Mouse (Mus musculus) heart, embryonic 11.5 days (tissue): ENCODE data around the gene Zfp423. TPM values are rescaled to one million over a fixed set of nuclear protein-coding genes. Genes with fewer than 3 reads are reported as not detected.

Experiments used
- ATAC-seq: fragments of 200-750 bp; cut with Nextera tagmentation; replicated peaks from 2 replicates; pipeline ENCODE4 v1.8.0; 2017; ENCODE audit warnings: moderate library complexity; ENCODE audit not compliant: insufficient number of reproducible peaks, low FRiP score, low TSS enrichment
- H3K27ac ChIP-seq: fragments of 300-500 bp; sonication (generic); 2 replicates; pipeline ENCODE4 v1.5.1; 2014; ENCODE audit warnings: mild to moderate bottlenecking, low read depth, low read length
- H3K27me3 ChIP-seq: fragments of 300-500 bp; sonication (generic); 2 replicates; pipeline ENCODE4 v1.6.1; 2014; ENCODE audit warnings: mild to moderate bottlenecking, low read length, mixed read lengths; ENCODE audit not compliant: control insufficient read depth, insufficient read depth
- H3K36me3 ChIP-seq: fragments of 300-500 bp; sonication (generic); 2 replicates; pipeline ENCODE4 v1.6.1; 2014; ENCODE audit warnings: mild to moderate bottlenecking, low read length, moderate library complexity, mixed read lengths; ENCODE audit not compliant: control insufficient read depth, insufficient read depth
- H3K4me1 ChIP-seq: fragments of 300-500 bp; sonication (generic); 2 replicates; pipeline ENCODE4 v1.6.1; 2014; ENCODE audit warnings: low read length; ENCODE audit not compliant: control insufficient read depth, insufficient read depth
- H3K4me2 ChIP-seq: fragments of 300-500 bp; sonication (generic); 2 replicates; pipeline ENCODE4 v1.6.1; 2014; ENCODE audit warnings: mild to moderate bottlenecking, moderate library complexity
- H3K4me3 ChIP-seq: fragments of 300-500 bp; sonication (generic); 2 replicates; pipeline ENCODE4 v1.5.1; 2014; ENCODE audit warnings: low read depth, low read length
- H3K9ac ChIP-seq: fragments of 300-500 bp; sonication (generic); 2 replicates; pipeline ENCODE4 v1.6.1; 2014; ENCODE audit warnings: mild to moderate bottlenecking, low read depth, low read length, moderate library complexity
- H3K9me3 ChIP-seq: fragments of 300-500 bp; sonication (generic); replicated peaks from 2 replicates; pipeline ENCODE4 v1.6.1; 2016; ENCODE audit warnings: low read length; ENCODE audit not compliant: control insufficient read depth
- WGBS: fragments of 180-500 bp; shearing (Covaris S2); extraction: QIAGEN DNeasy Blood & Tissue Kit; methylation state at CpG from one replicate; pipeline ENCODE4 v1.1.7; 2014; ENCODE audit not compliant: insufficient replicate concordance; 5-methylcytosine and 5-hydroxymethylcytosine counted together
- polyA plus RNA-seq: library from polyadenylated mRNA; unstranded; fragments of >200 nt; fragmentation: Nextera tagmentation; extraction: Ambion mirVana; gene quantifications from 2 replicates; pipeline ENCODE4 v1.2.1, GENCODE M21; 2014

The Zfp423 gene
- polyA plus RNA-seq, 1 experiment from 2014 or later, result 8.2 TPM

DNA sequence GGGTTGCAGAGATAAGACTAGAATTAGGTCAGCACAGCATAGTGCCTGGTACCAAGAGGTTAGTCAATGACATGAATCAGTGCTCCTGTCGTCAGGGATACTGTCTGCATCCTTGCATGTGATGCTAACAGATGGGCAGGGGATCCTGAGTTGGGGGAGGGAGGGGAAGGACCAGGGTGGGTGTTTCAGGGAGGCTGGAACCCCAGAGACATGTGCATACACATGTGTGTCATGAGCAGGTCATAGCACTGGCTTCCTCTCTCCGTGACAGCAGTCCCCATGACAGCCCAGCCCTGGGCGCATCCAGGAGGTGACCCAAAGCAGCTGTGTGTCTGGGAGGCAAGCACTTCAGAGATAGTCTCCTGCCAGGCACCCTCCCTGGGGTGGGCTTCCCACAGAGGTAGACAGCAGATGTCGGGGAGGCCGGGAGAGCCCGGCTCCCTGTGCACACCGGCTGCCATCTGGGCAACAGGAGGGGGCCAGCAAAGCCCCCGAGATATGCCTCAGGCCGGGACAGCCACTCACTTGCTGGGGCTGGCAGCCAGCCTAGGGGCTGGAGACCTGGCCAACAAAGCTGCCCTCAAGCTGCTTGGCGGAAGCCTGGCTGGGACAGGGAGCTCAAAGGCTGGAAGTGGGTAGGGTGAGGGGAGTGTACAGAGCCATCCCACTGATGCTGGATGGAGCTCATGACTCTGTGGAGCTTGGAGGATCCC is 272.3 kb downstream of the Zfp423 start:
- Histone ChIP-seq H3K27ac (no peak overlapping the region), H3K27me3 (peaks cover 9% of the 10 kb centered on the region; the same call in 1 of the 2 replicates), H3K9ac (no peak overlapping the region), H3K9me3 (no peaks in the 10 kb centered on the region), H3K4me1 (peaks cover 12% of the 10 kb centered on the region), H3K4me3 (no peak overlapping the region), H3K4me2 (no peak overlapping the region), H3K36me3 (no peaks in the 10 kb centered on the region; the same call in 1 of the 2 replicates)
- WGBS, result 58% methylated on average over 10 of the region's 10 CpGs
- ATAC-seq, result no peak

DNA sequence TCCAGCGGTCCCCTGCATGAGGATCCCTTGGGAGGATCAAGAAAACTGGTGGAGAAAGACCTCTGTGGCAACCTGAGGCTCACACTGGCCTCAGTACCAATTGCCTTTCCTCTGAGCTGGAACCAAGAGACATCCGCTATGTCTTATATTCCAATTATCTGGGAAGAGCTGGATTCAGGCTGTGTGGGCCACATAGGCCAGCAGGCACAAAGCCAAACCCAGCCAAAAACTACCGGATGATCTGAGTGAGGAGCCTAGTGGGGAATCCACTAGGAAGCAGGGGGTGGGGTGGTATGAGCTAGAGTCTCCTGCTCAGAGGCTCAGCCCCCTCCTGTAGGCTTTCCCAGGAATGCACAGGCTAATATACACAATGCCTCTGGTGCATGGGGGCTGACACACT is 273.4 kb downstream of the Zfp423 start:
- no peak for ATAC-seq
- no peak overlapping the region for H3K27ac ChIP-seq
- H3K4me2 ChIP-seq, result no peak overlapping the region
- no peaks in the 10 kb centered on the region for H3K9me3 ChIP-seq
- no peak overlapping the region for H3K4me3 ChIP-seq
- H3K36me3 ChIP-seq, result no peaks in the 10 kb centered on the region; the same call in 1 of the 2 replicates
- H3K27me3 ChIP-seq, result peaks cover 9% of the 10 kb centered on the region; the same call in 1 of the 2 replicates
- 89% methylated on average over 3 of the region's 3 CpGs for WGBS
- H3K4me1 ChIP-seq, result peaks cover 12% of the 10 kb centered on the region
- no peak overlapping the region for H3K9ac ChIP-seq

DNA sequence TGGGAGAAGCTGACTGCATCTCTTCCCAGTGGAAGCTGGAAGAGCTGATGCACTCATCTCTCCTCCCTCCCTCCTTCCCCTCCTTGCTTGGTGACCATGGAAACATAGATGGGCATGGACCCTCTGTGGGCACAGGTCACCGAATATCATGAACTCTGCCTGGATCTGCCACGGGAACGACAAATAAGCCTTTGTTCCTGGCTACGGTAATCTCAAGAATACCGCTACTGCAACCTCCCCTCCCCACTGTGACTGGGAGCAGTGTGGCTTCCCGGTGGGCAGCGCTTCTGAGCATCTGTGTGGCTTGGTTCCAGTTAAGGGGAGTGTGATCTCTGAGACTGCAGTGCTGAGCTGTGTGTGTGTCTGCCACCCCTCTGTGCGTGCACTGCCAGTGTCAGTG is 274.0 kb downstream of the Zfp423 start:
- ATAC-seq, result no peak
- Histone ChIP-seq H3K4me3 (no peak overlapping the region), H3K27ac (no peak overlapping the region), H3K4me2 (no peak overlapping the region), H3K9ac (no peak overlapping the region), H3K9me3 (no peaks in the 10 kb centered on the region), H3K36me3 (no peaks in the 10 kb centered on the region; the same call in 1 of the 2 replicates), H3K27me3 (peaks cover 9% of the 10 kb centered on the region; the same call in 1 of the 2 replicates), H3K4me1 (peaks cover 9% of the 10 kb centered on the region)
- 65% methylated on average over 8 of the region's 8 CpGs for WGBS

DNA sequence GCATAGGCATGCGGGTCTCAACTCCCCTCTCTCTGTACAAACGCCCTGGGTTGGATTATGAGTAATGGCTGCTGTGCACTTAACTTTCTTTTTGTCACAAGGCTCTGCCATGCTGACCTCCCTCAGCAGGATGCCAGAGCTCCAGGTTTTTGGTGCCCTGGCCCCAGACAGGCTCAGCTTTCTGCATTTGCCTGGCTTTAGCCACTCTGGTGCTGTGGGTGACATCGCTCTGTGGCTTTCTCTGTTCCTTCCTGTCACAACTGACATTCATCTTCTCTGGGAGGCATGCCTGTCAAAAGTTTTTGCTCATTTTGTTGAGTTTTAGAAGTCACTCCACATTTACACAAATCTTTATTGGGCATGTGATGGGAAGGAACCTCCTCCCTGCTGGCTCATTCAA is 277.3 kb downstream of the Zfp423 start:
- no peak for ATAC-seq
- no peaks in the 10 kb centered on the region for H3K4me1 ChIP-seq
- no peaks in the 10 kb centered on the region; the same call in 1 of the 2 replicates for H3K36me3 ChIP-seq
- H3K4me2 ChIP-seq, result no peak overlapping the region
- no peaks in the 10 kb centered on the region for H3K9me3 ChIP-seq
- H3K27me3 ChIP-seq, result no peaks in the 10 kb centered on the region
- no peak overlapping the region for H3K27ac ChIP-seq
- 87% methylated on average over 3 of the region's 3 CpGs for WGBS
- no peak overlapping the region for H3K4me3 ChIP-seq
- no peak overlapping the region for H3K9ac ChIP-seq

DNA sequence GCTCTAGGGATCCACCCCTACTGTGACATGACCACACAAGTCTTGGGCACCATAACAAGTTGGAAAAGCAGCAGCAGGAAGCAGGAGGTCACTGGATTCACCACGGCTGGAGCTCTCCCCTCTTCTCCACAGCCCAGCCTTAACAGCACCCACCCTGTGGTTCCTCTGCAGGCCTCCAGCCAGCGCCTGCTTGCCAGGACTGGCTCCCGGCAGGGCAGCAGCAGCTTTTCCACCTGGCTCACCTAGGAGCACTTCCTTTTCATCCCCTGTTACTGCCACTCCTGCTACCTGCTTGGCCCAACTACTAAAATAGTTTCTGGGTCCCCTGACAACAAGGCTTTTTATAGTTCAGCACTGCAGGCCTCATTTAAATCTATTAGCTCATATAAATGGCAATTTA is 279.4 kb downstream of the Zfp423 start:
- no peaks in the 10 kb centered on the region for H3K27me3 ChIP-seq
- no peaks in the 10 kb centered on the region for H3K9me3 ChIP-seq
- no peak for ATAC-seq
- H3K4me2 ChIP-seq, result no peak overlapping the region
- no peaks in the 10 kb centered on the region for H3K36me3 ChIP-seq
- WGBS, result 73% methylated on average over 3 of the region's 3 CpGs
- H3K9ac ChIP-seq, result no peak overlapping the region
- no peaks in the 10 kb centered on the region for H3K4me1 ChIP-seq
- no peak overlapping the region for H3K27ac ChIP-seq
- H3K4me3 ChIP-seq, result no peak overlapping the region

DNA sequence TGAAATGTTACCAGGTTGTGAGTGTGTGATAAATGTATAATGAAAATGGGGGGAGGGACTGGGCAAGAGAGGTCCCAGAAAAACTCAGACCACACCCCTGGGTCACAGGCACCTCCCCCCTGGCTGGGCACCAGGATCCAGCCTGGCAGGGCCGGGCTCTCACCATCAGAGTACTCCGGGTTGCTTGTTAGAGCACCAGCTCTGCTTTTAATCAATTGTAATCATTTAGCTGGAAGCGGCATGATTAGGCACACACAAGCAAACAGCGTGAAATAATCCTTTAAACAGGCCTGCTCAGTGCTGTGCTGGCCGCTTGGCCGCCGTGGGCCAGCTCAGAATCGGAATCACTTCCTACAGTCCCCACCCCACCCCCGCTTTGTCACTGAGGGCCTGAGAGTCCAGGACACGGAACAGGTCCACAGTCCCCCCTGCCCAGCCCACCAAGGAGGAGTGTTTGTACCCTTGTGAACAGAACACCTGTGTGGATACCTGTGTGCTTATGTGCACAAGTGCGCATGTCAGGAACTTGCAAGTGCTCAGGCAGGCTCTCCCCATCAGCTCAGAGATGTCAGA is 279.9 kb downstream of the Zfp423 start:
- ATAC-seq, result no peak
- no peak overlapping the region for H3K9ac ChIP-seq
- no peak overlapping the region for H3K4me3 ChIP-seq
- no peak overlapping the region for H3K27ac ChIP-seq
- WGBS, result 85% methylated on average over 11 of the region's 11 CpGs
- H3K27me3 ChIP-seq, result no peaks in the 10 kb centered on the region
- no peaks in the 10 kb centered on the region for H3K4me1 ChIP-seq
- no peaks in the 10 kb centered on the region for H3K36me3 ChIP-seq
- no peak overlapping the region for H3K4me2 ChIP-seq
- H3K9me3 ChIP-seq, result no peaks in the 10 kb centered on the region

GRCm38 (mm10) chr8:87675411-87675810 is 284.0 kb downstream of the Zfp423 start:
- no peak overlapping the region for H3K4me3 ChIP-seq
- no peaks in the 10 kb centered on the region for H3K9me3 ChIP-seq
- no peak for ATAC-seq
- H3K27ac ChIP-seq, result no peak overlapping the region
- no peak overlapping the region for H3K4me2 ChIP-seq
- WGBS, result 89% methylated on average over 9 of the region's 9 CpGs
- no peaks in the 10 kb centered on the region for H3K4me1 ChIP-seq
- no peaks in the 10 kb centered on the region for H3K27me3 ChIP-seq
- no peak overlapping the region for H3K9ac ChIP-seq
- no peaks in the 10 kb centered on the region for H3K36me3 ChIP-seq

- Histone ChIP-seq H3K27me3 (no peaks in the 10 kb centered on the region), H3K4me3 (no peak overlapping the region), H3K4me2 (no peak overlapping the region), H3K9ac (no peak overlapping the region), H3K4me1 (no peaks in the 10 kb centered on the region), H3K27ac (no peak overlapping the region), H3K36me3 (no peaks in the 10 kb centered on the region), H3K9me3 (no peaks in the 10 kb centered on the region)
- 72% methylated on average over 7 of the region's 7 CpGs for WGBS
- no peak for ATAC-seq
Measured at GRCm38 (mm10) chr8:87674157-87674556, 285.2 kb downstream of the Zfp423 start.

- Histone ChIP-seq H3K9ac (no peak overlapping the region), H3K4me3 (no peak overlapping the region), H3K9me3 (no peaks in the 10 kb centered on the region), H3K4me1 (no peaks in the 10 kb centered on the region), H3K4me2 (no peak overlapping the region), H3K36me3 (no peaks in the 10 kb centered on the region), H3K27me3 (no peaks in the 10 kb centered on the region), H3K27ac (no peak overlapping the region)
- ATAC-seq, result no peak
- 84% methylated on average over 2 of the region's 2 CpGs for WGBS
Measured at GRCm38 (mm10) chr8:87672214-87672613, 287.2 kb downstream of the Zfp423 start.
